Mouse (Mus musculus) limb, embryonic 11.5 days (tissue): ENCODE results near the gene Alg12. TPM values are rescaled to one million over a fixed set of nuclear protein-coding genes. Genes with fewer than 3 reads are reported as not detected.

Source experiments
- ATAC-seq: fragments of 200-750 bp; cut with Nextera tagmentation; 2 replicates; pipeline ENCODE4 v1.8.0; 2017; ENCODE audit warnings: low read depth; ENCODE audit not compliant: insufficient number of reproducible peaks, low FRiP score, low TSS enrichment
- DNase-seq: peaks from one replicate; pipeline ENCODE4 v3.0.0-alpha.2; 2015; ENCODE audit warnings: low spot score
- H3K27ac ChIP-seq: fragments of 300-500 bp; sonication (generic); replicated peaks from 2 replicates; pipeline ENCODE4 v1.5.1; 2014; ENCODE audit warnings: low read depth, mild to moderate bottlenecking, low read length
- H3K27me3 ChIP-seq: fragments of 300-500 bp; sonication (generic); 2 replicates; pipeline ENCODE4 v1.6.1; 2014; ENCODE audit warnings: mild to moderate bottlenecking, low read length, mixed read lengths; ENCODE audit not compliant: control insufficient read depth, insufficient read depth
- H3K36me3 ChIP-seq: fragments of 300-500 bp; sonication (generic); 2 replicates; pipeline ENCODE4 v1.6.1; 2014; ENCODE audit warnings: mild to moderate bottlenecking, low read length, moderate library complexity, mixed read lengths; ENCODE audit not compliant: control insufficient read depth, insufficient read depth
- H3K4me1 ChIP-seq: fragments of 300-500 bp; sonication (generic); 2 replicates; pipeline ENCODE4 v1.6.1; 2014; ENCODE audit warnings: low read length, mixed read lengths; ENCODE audit not compliant: control insufficient read depth, insufficient read depth
- H3K4me2 ChIP-seq: fragments of 300-500 bp; sonication (generic); 2 replicates; pipeline ENCODE4 v1.6.1; 2014; ENCODE audit warnings: low read depth, mild to moderate bottlenecking, moderate library complexity; ENCODE audit not compliant: severe bottlenecking
- H3K4me3 ChIP-seq: fragments of 300-500 bp; sonication (generic); 2 replicates; pipeline ENCODE4 v1.5.1; 2014; ENCODE audit warnings: low read depth, low read length
- H3K9ac ChIP-seq: fragments of 300-500 bp; sonication (generic); 2 replicates; pipeline ENCODE4 v1.6.1; 2014; ENCODE audit warnings: mild to moderate bottlenecking, low read length
- H3K9me3 ChIP-seq: fragments of 300-500 bp; sonication (generic); 2 replicates; pipeline ENCODE4 v1.6.1; 2016; ENCODE audit warnings: low read length; ENCODE audit not compliant: control insufficient read depth
- WGBS: fragments of 180-500 bp; shearing (Covaris S2); extraction: QIAGEN DNeasy Blood & Tissue Kit; methylation state at CpG from one replicate; pipeline ENCODE4 v1.1.7; 2014; 5-methylcytosine and 5-hydroxymethylcytosine counted together
- polyA plus RNA-seq: library from polyadenylated mRNA; unstranded; fragments of >200 nt; fragmentation: Nextera tagmentation; extraction: Ambion mirVana; gene quantifications from 2 replicates; pipeline ENCODE4 v1.2.1, GENCODE M21; 2014

The Alg12 gene
- polyA plus RNA-seq, 1 experiment from 2014 or later, result 11.5 TPM

- H3K27me3 ChIP-seq, result no peaks in the 10 kb centered on the region
- 0 out of 2 replicates have a peak, but pooled peaks cover 6% of the 10 kb centered on the region for H3K4me1 ChIP-seq
- no peak overlapping the region for H3K27ac ChIP-seq
- H3K4me3 ChIP-seq, result no peak overlapping the region
- H3K4me2 ChIP-seq, result no peak overlapping the region
- ATAC-seq, result no peak
- no peaks in the 10 kb centered on the region for H3K9me3 ChIP-seq
- H3K9ac ChIP-seq, result no peak overlapping the region
- H3K36me3 ChIP-seq, result no peaks in the 10 kb centered on the region
- 70% methylated on average over 8 of the region's 10 CpGs for WGBS
- no peak for DNase-seq
Observed at GRCm38 (mm10) chr15:88850146-88850826, 31.2 kb upstream of the Alg12 start.

GRCm38 (mm10) chr15:88849621-88850020 is 30.5 kb upstream of the Alg12 start:
- H3K4me3 ChIP-seq, result no peak overlapping the region
- DNase-seq, result no peak
- no peak overlapping the region for H3K9ac ChIP-seq
- no peak for ATAC-seq
- no peaks in the 10 kb centered on the region for H3K27me3 ChIP-seq
- WGBS, result 95% methylated on average over 2 of the region's 2 CpGs
- 0 out of 2 replicates have a peak, but pooled peaks cover 6% of the 10 kb centered on the region for H3K4me1 ChIP-seq
- no peaks in the 10 kb centered on the region for H3K36me3 ChIP-seq
- H3K4me2 ChIP-seq, result no peak overlapping the region
- no peaks in the 10 kb centered on the region for H3K9me3 ChIP-seq
- no peak overlapping the region for H3K27ac ChIP-seq

GRCm38 (mm10) chr15:88848661-88849060 is 29.5 kb upstream of the Alg12 start:
- Histone ChIP-seq H3K27me3 (no peaks in the 10 kb centered on the region), H3K4me1 (peaks cover 4% of the 10 kb centered on the region; the same call in 1 of the 2 replicates), H3K4me2 (no peak overlapping the region), H3K27ac (no peak overlapping the region), H3K9ac (no peak overlapping the region), H3K4me3 (no peak overlapping the region), H3K9me3 (no peaks in the 10 kb centered on the region), H3K36me3 (no peaks in the 10 kb centered on the region)
- WGBS, result 97% methylated on average over 1 of the region's 1 CpGs
- DNase-seq (no peak), ATAC-seq (no peak)

GRCm38 (mm10) chr15:88844966-88845365 is 25.8 kb upstream of the Alg12 start:
- Histone ChIP-seq H3K4me3 (no peak overlapping the region), H3K9ac (no peak overlapping the region), H3K36me3 (no peaks in the 10 kb centered on the region), H3K4me2 (no peak overlapping the region), H3K4me1 (peaks cover 7% of the 10 kb centered on the region), H3K9me3 (no peaks in the 10 kb centered on the region), H3K27ac (no peak overlapping the region), H3K27me3 (no peaks in the 10 kb centered on the region)
- DNase-seq (no peak), ATAC-seq (no peak)
- 87% methylated on average over 7 of the region's 7 CpGs for WGBS

- WGBS, result 40% methylated on average over 7 of the region's 8 CpGs
- H3K4me1 ChIP-seq, result peaks cover 21% of the 10 kb centered on the region
Observed at GRCm38 (mm10) chr15:88843486-88844097, 24.5 kb upstream of the Alg12 start.

GRCm38 (mm10) chr15:88842300-88842673 is 23.2 kb upstream of the Alg12 start:
- no peak overlapping the region for H3K9ac ChIP-seq

More at GRCm38 (mm10) chr15:88843486-88844097, 24.5 kb upstream of the Alg12 start:
- DNase-seq (peak; percentile 68), ATAC-seq (peak; percentile 61; the same call in 1 of the 2 replicates)
- no peaks in the 10 kb centered on the region for H3K36me3 ChIP-seq
- H3K9ac ChIP-seq, result no peak overlapping the region
- H3K27ac ChIP-seq, result peak overlapping the region; percentile 30
- no peak overlapping the region for H3K4me2 ChIP-seq
- H3K27me3 ChIP-seq, result no peaks in the 10 kb centered on the region
- H3K4me3 ChIP-seq, result no peak overlapping the region
- no peaks in the 10 kb centered on the region for H3K9me3 ChIP-seq

GRCm38 (mm10) chr15:88841580-88842299 is 22.6 kb upstream of the Alg12 start:
- peaks cover 29% of the 10 kb centered on the region for H3K4me1 ChIP-seq
- ATAC-seq, result no peak

More at GRCm38 (mm10) chr15:88842300-88842673, 23.2 kb upstream of the Alg12 start:
- DNase-seq (no peak), ATAC-seq (no peak)
- 78% methylated on average over 3 of the region's 3 CpGs for WGBS
- Histone ChIP-seq H3K27me3 (no peaks in the 10 kb centered on the region), H3K9me3 (no peaks in the 10 kb centered on the region), H3K36me3 (no peaks in the 10 kb centered on the region), H3K27ac (no peak overlapping the region), H3K4me2 (no peak overlapping the region), H3K4me1 (peaks cover 27% of the 10 kb centered on the region), H3K4me3 (no peak overlapping the region)

GRCm38 (mm10) chr15:88841160-88841559 is 22.0 kb upstream of the Alg12 start:
- WGBS, result 87% methylated on average over 2 of the region's 2 CpGs
- DNase-seq (no peak), ATAC-seq (no peak)
- no peaks in the 10 kb centered on the region for H3K9me3 ChIP-seq
- H3K4me2 ChIP-seq, result no peak overlapping the region
- H3K4me1 ChIP-seq, result peaks cover 32% of the 10 kb centered on the region
- H3K27ac ChIP-seq, result no peak overlapping the region
- no peak overlapping the region for H3K4me3 ChIP-seq
- H3K9ac ChIP-seq, result no peak overlapping the region
- H3K36me3 ChIP-seq, result no peaks in the 10 kb centered on the region
- no peaks in the 10 kb centered on the region for H3K27me3 ChIP-seq

More at GRCm38 (mm10) chr15:88841580-88842299, 22.6 kb upstream of the Alg12 start:
- Histone ChIP-seq H3K9ac (no peak overlapping the region), H3K27me3 (no peaks in the 10 kb centered on the region), H3K36me3 (no peaks in the 10 kb centered on the region), H3K4me2 (no peak overlapping the region), H3K27ac (no peak overlapping the region), H3K9me3 (no peaks in the 10 kb centered on the region), H3K4me3 (no peak overlapping the region)
- DNase-seq, result no peak
- WGBS, result 87% methylated on average over 3 of the region's 3 CpGs
